Mouse (Mus musculus) cerebellum, adult 2 months (tissue): Measurements from ENCODE around the gene Ncoa5.

Experiments
- CTCF ChIP-seq: fragments of 200-500 bp; IDR thresholded peaks from 2 replicates; pipeline ENCODE4 v1.5.1; 2011; ENCODE audit warnings: low read depth, mild to moderate bottlenecking, control low read depth, low read length, moderate library complexity, borderline replicate concordance; ENCODE audit not compliant: insufficient read depth
- POLR2A ChIP-seq: fragments of 200-500 bp; IDR thresholded peaks from 2 replicates; pipeline ENCODE4 v1.6.1; 2011; ENCODE audit warnings: low read length, control low read depth, borderline replicate concordance; ENCODE audit not compliant: insufficient read depth

DNA sequence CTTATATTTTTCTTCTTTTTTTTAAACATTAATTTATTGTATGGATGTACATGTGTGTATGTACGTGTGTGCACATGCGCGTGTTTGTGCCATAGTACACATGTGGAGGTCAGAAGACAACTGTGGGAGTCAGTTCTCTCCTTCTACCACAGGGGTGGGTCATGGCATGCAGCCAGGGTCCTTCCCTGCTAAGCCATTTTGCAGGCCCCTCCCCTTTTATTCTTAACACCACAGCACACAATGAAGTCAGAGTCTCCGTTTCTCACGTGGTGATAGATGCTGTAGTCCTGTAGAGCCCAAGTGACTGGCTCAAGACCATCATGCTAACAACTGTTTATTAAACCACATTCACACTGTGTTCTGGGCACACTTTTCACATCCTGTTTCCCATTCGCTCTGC lies 48.7 kb downstream of the Ncoa5 start:
- TF ChIP-seq CTCF, result no peak
- TF ChIP-seq POLR2A, result no peak
